Mouse (Mus musculus) lung, postnatal 0 days (tissue): ENCODE data around the gene Foxf1. TPM values are rescaled to one million over a fixed set of nuclear protein-coding genes. Genes with fewer than 3 reads are reported as not detected.
A peak's percentile ranks its signal among the peaks of the same experiment; 100 is the strongest.

Source experiments
- ATAC-seq: fragments of 200-750 bp; cut with Nextera tagmentation; 2 replicates; pipeline ENCODE4 v1.8.0; 2017; ENCODE audit warnings: moderate library complexity
- DNase-seq: peaks from one replicate; pipeline ENCODE4 v3.0.0-alpha.2; 2016; ENCODE audit warnings: low spot score
- H3K27ac ChIP-seq: fragments of 300-500 bp; sonication (generic); 2 replicates; pipeline ENCODE4 v1.5.1; 2014; ENCODE audit warnings: antibody characterized with exemption, mild to moderate bottlenecking, low read length, mixed read lengths
- H3K27me3 ChIP-seq: fragments of 300-500 bp; sonication (generic); replicated peaks from 2 replicates; pipeline ENCODE4 v1.6.1; 2014; ENCODE audit warnings: low read length, mixed read lengths; ENCODE audit not compliant: insufficient read depth
- H3K36me3 ChIP-seq: fragments of 300-500 bp; sonication (generic); 2 replicates; pipeline ENCODE4 v1.6.1; 2014; ENCODE audit warnings: low read length, mixed read lengths; ENCODE audit not compliant: insufficient read depth
- H3K4me1 ChIP-seq: fragments of 300-500 bp; sonication (generic); 2 replicates; pipeline ENCODE4 v1.6.1; 2014; ENCODE audit warnings: antibody characterized with exemption, low read depth, low read length, mixed read lengths; ENCODE audit not compliant: insufficient read depth
- H3K4me2 ChIP-seq: fragments of 300-500 bp; sonication (generic); replicated peaks from 2 replicates; pipeline ENCODE4 v1.6.1; 2014; ENCODE audit warnings: low read depth, mild to moderate bottlenecking, low read length, moderate library complexity, mixed read lengths
- H3K4me3 ChIP-seq: fragments of 300-500 bp; sonication (generic); 2 replicates; pipeline ENCODE4 v1.5.1; 2014; ENCODE audit warnings: low read depth, low read length
- H3K9ac ChIP-seq: fragments of 300-500 bp; sonication (generic); replicated peaks from 2 replicates; pipeline ENCODE4 v1.6.1; 2014; ENCODE audit warnings: low read depth, mild to moderate bottlenecking
- H3K9me3 ChIP-seq: fragments of 300-500 bp; sonication (generic); 2 replicates; pipeline ENCODE4 v1.6.1; 2016; ENCODE audit warnings: low read length, mixed read lengths
- CTCF ChIP-seq: IDR thresholded peaks from 2 replicates; pipeline ENCODE4 v1.5.1; 2016; ENCODE audit warnings: antibody characterized with exemption, mild to moderate bottlenecking
- EP300 ChIP-seq: IDR thresholded peaks from 2 replicates; pipeline ENCODE4 v1.6.1; 2016; ENCODE audit warnings: antibody characterized with exemption, mild to moderate bottlenecking, control low read depth
- WGBS: fragments of 180-500 bp; shearing (Covaris S2); extraction: QIAGEN DNeasy Blood & Tissue Kit; methylation state at CpG from one replicate; pipeline ENCODE4 v1.1.7; 2014; 5-methylcytosine and 5-hydroxymethylcytosine counted together
- polyA plus RNA-seq: library from polyadenylated mRNA; unstranded; fragments of >200 nt; fragmentation: Nextera tagmentation; extraction: Ambion mirVana; gene quantifications from 2 replicates; pipeline ENCODE4 v1.2.1, GENCODE M21; 2015

The Foxf1 gene
- polyA plus RNA-seq, 1 experiment from 2014 or later = 156 TPM

DNA sequence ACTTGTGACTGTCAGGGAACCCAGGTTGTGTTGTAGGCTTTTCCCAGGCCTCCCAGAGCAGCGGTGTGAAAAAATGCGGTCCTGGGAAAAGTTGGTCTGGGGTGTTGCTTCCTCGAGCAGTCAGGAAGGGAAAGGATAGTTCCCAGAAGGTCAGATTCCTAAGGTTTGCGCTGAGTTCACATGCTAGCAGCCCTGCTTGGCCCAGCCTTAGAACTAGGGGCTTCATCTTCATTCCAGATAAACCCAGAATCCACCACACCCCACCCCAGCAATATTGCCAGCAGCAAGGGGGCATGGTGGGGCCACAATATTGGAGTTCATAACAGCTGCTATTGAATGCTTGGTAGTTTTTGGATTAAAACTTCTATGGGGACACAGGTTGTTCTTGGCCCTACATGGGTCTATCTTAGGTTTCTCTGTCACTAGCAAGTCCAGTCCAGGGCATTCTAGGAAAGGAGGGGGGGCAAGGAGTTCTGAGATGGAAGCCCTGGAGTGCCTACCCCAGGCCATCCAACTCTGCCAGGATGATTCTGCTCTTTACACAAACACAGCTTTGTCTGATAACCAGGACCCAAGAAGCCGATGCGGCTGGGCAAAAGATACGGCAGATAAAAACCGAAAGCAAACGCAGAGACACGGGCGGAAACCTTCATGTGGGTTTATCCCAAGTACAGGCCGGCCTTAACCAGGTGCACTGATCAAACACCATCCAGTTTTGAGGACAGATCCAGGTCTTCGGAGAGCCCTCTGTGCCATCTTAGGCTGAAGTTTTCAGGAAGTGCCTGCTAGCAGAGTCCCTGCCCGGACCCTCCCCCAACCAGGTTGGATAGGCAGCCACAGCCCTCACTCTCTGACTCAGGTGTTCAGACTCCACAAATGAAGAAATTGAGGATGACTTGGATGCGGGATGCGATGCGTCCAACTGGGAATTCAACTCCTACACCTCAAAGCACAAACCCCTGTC is 36.6 kb downstream of the Foxf1 start:
- Histone ChIP-seq H3K27me3 (peaks cover 88% of the 10 kb centered on the region), H3K9me3 (no peaks in the 10 kb centered on the region), H3K4me2 (no peak overlapping the region), H3K36me3 (no peaks in the 10 kb centered on the region), H3K9ac (no peak overlapping the region), H3K4me1 (peaks cover 11% of the 10 kb centered on the region), H3K4me3 (no peak overlapping the region), H3K27ac (no peak overlapping the region)
- TF ChIP-seq EP300 = no peak
- no peak for TF ChIP-seq CTCF
- DNase-seq (no peak), ATAC-seq (no peak)
- WGBS = 38% methylated on average over 17 of the region's 17 CpGs

DNA sequence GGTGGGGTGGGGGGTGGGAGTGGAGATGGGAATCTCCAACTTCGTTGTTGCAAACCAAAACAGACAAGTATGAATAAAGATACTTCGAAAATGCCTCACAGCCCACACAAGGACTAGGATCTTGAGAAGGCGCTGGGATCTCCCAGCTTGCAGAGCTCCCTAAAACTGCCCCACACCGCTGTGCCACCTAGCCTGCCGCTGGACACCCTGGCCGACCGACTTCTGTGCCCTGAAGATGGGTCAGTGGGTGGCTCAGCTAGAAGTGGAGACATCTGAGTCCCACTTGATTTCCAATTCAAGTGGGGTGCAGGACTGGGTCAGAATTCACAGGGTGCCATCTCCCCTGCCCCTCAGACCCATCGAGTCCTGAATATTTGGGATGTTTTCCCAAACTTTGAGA is 37.5 kb downstream of the Foxf1 start:
- TF ChIP-seq EP300 (no peak), CTCF (no peak)
- H3K9me3 ChIP-seq = no peaks in the 10 kb centered on the region
- no peak for DNase-seq
- no peak for ATAC-seq
- H3K27ac ChIP-seq = no peak overlapping the region
- WGBS = 50% methylated on average over 8 of the region's 8 CpGs
- H3K4me3 ChIP-seq = no peak overlapping the region
- H3K4me1 ChIP-seq = peaks cover 6% of the 10 kb centered on the region; the same call in 1 of the 2 replicates
- no peak overlapping the region for H3K4me2 ChIP-seq
- H3K27me3 ChIP-seq = peaks cover 80% of the 10 kb centered on the region
- no peak overlapping the region for H3K9ac ChIP-seq
- H3K36me3 ChIP-seq = no peaks in the 10 kb centered on the region

DNA sequence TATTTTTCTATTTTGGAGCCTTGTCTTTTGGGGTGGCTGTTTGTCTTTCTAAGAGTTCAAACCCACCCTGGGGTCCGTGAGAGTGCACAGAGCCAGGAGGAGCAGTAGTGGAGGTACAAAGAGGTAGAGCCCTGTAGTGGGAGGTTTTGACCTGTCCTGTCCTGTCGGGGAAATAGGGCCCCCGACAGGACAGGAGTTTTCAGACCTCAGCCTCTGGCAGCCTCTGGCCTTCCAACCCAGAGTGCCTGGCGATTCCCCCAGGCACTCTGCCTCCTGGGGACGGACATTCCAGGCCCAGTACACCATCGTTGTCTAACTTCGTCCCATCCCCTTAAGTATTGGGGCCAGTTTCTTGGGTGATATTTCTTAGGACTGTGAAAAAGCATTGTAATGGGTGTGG is 38.2 kb downstream of the Foxf1 start:
- Histone ChIP-seq H3K4me3 (no peak overlapping the region), H3K4me2 (no peak overlapping the region), H3K27me3 (peaks cover 74% of the 10 kb centered on the region), H3K27ac (no peak overlapping the region), H3K9ac (no peak overlapping the region), H3K36me3 (no peaks in the 10 kb centered on the region), H3K9me3 (no peaks in the 10 kb centered on the region), H3K4me1 (peaks cover 1% of the 10 kb centered on the region; the same call in 1 of the 2 replicates)
- TF ChIP-seq CTCF (no peak), EP300 (no peak)
- no peak for ATAC-seq
- no peak for DNase-seq
- WGBS = 49% methylated on average over 7 of the region's 7 CpGs

DNA sequence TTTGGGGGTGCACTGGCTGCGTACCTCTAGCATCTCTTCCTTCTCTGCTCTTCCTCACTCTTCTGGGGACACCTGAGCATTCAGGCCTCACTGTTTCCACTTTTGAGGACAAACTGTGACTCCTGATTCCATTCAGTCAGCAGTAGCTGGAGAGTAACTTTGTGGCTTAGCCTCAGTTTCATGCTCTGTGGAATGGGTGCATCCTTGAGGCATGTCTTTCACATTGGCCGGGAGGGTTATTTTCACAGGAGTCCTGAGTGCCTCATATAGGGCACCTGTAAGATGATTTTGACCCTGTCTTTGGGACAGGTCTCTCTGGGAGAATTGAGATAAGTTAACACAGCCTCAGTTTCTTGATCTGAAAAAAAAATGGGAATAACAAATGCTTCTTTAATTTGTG is 38.9 kb downstream of the Foxf1 start:
- no peaks in the 10 kb centered on the region for H3K9me3 ChIP-seq
- DNase-seq = no peak
- WGBS = 75% methylated on average over 2 of the region's 2 CpGs
- no peak overlapping the region for H3K9ac ChIP-seq
- no peak for ATAC-seq
- TF ChIP-seq CTCF (no peak), EP300 (no peak)
- H3K4me2 ChIP-seq = no peak overlapping the region
- H3K27ac ChIP-seq = no peak overlapping the region
- no peak overlapping the region for H3K4me3 ChIP-seq
- peaks cover 3% of the 10 kb centered on the region; the same call in 1 of the 2 replicates for H3K4me1 ChIP-seq
- H3K36me3 ChIP-seq = no peaks in the 10 kb centered on the region
- H3K27me3 ChIP-seq = peaks cover 70% of the 10 kb centered on the region

DNA sequence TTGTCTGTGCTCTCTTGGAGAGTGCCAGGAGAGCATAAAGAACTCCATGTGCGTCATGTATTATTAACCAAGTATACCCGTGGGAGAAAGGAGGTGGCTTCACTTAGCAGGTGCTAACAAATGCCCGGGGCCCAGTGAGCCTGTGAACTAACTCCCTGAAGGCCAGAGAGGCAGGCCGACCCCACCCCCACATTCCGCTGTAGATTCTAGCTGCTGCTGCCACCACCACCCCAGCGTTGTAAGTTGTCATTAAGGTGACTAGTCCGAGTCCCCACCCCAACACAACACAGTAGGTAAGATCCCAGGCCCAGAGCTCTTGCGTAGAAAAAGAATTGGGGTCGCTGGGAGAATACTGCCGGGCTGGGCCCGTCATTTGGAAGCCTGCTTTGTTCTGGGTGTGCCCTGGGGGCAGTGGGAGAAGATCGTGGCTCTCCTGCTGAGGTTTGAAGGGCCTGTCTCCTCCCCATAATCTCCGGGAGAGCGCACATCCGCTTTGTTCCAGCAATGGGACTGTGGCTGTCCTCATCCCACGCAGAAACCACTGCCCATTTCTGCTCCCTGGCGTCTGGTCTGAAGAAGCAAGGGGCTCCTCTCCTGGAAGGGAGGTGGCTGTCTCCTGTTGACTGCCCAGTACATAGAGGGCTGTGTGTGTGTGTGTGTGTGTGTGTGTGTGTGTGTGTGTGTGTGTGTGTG is 40.5 kb downstream of the Foxf1 start:
- Histone ChIP-seq H3K9me3 (no peaks in the 10 kb centered on the region), H3K27ac (no peak overlapping the region), H3K27me3 (peaks cover 70% of the 10 kb centered on the region), H3K4me1 (peaks cover 3% of the 10 kb centered on the region; the same call in 1 of the 2 replicates), H3K4me2 (0 out of 2 replicates have a peak overlapping the region, but pooled peaks have one; percentile 52), H3K4me3 (no peak overlapping the region), H3K36me3 (no peaks in the 10 kb centered on the region), H3K9ac (no peak overlapping the region)
- WGBS = 10% methylated on average over 17 of the region's 17 CpGs
- ATAC-seq (peak; percentile 2; the same call in 1 of the 2 replicates), DNase-seq (no peak)
- TF ChIP-seq CTCF = no peak
- no peak for TF ChIP-seq EP300

DNA sequence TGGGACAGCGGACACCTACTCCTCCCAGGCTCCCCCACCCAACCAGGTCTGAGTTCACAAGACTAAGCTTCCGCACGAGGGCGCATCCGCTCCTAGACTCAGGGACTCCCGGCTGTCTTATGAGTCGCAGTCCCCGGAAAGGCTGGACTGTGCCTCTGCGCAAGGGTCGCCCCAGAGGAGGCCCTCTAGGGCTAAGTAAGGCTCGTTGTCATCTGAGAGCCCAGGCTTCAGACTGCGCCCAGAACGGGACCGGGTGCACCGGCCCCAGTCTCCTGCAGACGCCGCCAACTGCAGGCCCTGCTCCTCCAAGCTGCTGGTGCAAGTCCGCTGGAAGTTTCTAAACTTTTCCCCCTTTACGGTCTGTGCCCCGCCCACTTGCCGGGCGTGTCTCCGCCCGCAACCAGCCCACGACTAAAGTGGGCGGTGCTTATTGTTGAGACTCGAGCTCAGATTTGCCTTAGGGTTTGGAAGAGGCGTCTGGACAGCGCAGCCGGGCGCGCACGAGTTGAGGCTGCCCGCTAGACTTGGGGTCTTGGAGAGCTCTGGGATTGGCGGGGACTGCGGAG is 41.2 kb downstream of the Foxf1 start:
- no peak overlapping the region; the same call in 1 of the 2 replicates for H3K27ac ChIP-seq
- peak; percentile 73 for ATAC-seq
- peak; percentile 84 for DNase-seq

More for the DNA sequence above, 41.2 kb downstream of the Foxf1 start:
- Histone ChIP-seq H3K9ac (no peak overlapping the region), H3K36me3 (no peaks in the 10 kb centered on the region), H3K27me3 (peaks cover 64% of the 10 kb centered on the region), H3K9me3 (no peaks in the 10 kb centered on the region), H3K4me3 (peak overlapping the region; percentile 28), H3K4me2 (peak overlapping the region; percentile 52), H3K4me1 (peaks cover 3% of the 10 kb centered on the region; the same call in 1 of the 2 replicates)
- WGBS = 1% methylated on average over 35 of the region's 36 CpGs
- TF ChIP-seq CTCF = peak; percentile 63
- TF ChIP-seq EP300 = no peak
